Mouse (Mus musculus) C2C12 (cell line): Measurements from ENCODE around the gene Ugt2a3. TPM values are rescaled to one million over a fixed set of nuclear protein-coding genes. Genes with fewer than 3 reads are reported as not detected.
"Not testable (repeated sequence)": the region's sequence is repeated elsewhere in the genome, so short reads cannot be mapped to it uniquely, and the experiment has no call there.

Experiments used
- H3K27me3 ChIP-seq: one replicate; pipeline ENCODE4 v1.6.1; 2011; ENCODE audit not compliant: control insufficient read depth, insufficient read depth, insufficient read length
- H3K36me3 ChIP-seq: one replicate; pipeline ENCODE4 v1.6.1; 2011; ENCODE audit not compliant: control insufficient read depth, insufficient read depth
- H3K4me3 ChIP-seq: one replicate; pipeline ENCODE4 v1.5.1; 2011; ENCODE audit warnings: mild to moderate bottlenecking, control low read depth; ENCODE audit not compliant: poor library complexity, insufficient read depth, severe bottlenecking
- H3K79me2 ChIP-seq: one replicate; pipeline ENCODE4 v1.6.1; 2011; ENCODE audit not compliant: control insufficient read depth, insufficient read depth
- H3K79me3 ChIP-seq: one replicate; pipeline ENCODE4 v1.6.1; 2011; ENCODE audit warnings: low read depth, control low read depth
- H3ac ChIP-seq: one replicate; pipeline ENCODE3; 2011; ENCODE audit warnings: low read depth; ENCODE audit not compliant: control insufficient read depth, insufficient read length
- CEBPB ChIP-seq: IDR thresholded peaks from one replicate; pipeline ENCODE4 v1.6.1; 2011; ENCODE audit warnings: low read depth, mild to moderate bottlenecking, control low read depth, moderate library complexity
- CTCF ChIP-seq: IDR thresholded peaks from one replicate; pipeline ENCODE4 v1.5.1; 2011; ENCODE audit not compliant: control insufficient read depth, insufficient read depth, insufficient read length
- FOSL1 ChIP-seq: IDR thresholded peaks from one replicate; pipeline ENCODE4 v1.8.0; 2011; ENCODE audit warnings: mild to moderate bottlenecking, low read length; ENCODE audit not compliant: poor library complexity, insufficient read depth, severe bottlenecking
- MAX ChIP-seq: IDR thresholded peaks from one replicate; pipeline ENCODE4 v1.6.1; 2011; ENCODE audit warnings: mild to moderate bottlenecking, control low read depth
- MYOD1 ChIP-seq: IDR thresholded peaks from one replicate; pipeline ENCODE4 v1.6.1; 2011; ENCODE audit warnings: low read depth; ENCODE audit not compliant: control insufficient read depth, insufficient read length
- MYOG ChIP-seq: IDR thresholded peaks from one replicate; pipeline ENCODE4 v1.6.1; 2011; ENCODE audit not compliant: control insufficient read depth, insufficient read length; ENCODE audit errors: extremely low read depth
- USF1 ChIP-seq: IDR thresholded peaks from one replicate; pipeline ENCODE4 v1.6.1; 2011; ENCODE audit warnings: low read depth, mild to moderate bottlenecking, control low read depth, moderate library complexity
- polyA plus RNA-seq: library from polyadenylated mRNA; unstranded; fragments of >200 nt; fragmentation: generic; extraction: Trizol; gene quantifications from one replicate; pipeline ENCODE4 v1.2.1, GENCODE M21; 2012; ENCODE audit warnings: missing spikeins

The Ugt2a3 gene
- polyA plus RNA-seq, 1 experiment, result not detected

DNA sequence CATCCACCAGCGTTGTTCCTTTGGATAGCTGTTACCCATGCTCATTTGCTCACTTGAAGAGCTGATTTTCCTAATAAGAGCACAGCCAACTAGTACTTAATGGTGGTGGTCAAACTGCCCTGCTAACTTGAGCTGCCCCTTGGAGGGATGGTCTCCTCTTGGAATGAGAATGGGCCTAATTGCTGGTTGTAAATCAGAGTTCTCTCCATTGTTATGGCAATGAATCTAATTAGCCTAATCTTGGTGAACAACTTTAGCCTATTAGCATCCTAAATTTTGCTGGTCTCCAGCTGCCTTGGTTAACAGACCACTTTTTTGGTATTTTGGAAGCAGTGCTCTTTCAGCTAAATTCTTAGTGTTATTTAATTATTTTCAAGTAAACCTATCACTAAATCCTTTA, 13.4 kb upstream of the Ugt2a3 start:
- Histone ChIP-seq H3K4me3 (no peak overlapping the region), H3ac (no peak overlapping the region), H3K27me3 (no peaks in the 10 kb centered on the region), H3K79me3 (no peaks in the 10 kb centered on the region), H3K79me2 (no peaks in the 10 kb centered on the region), H3K36me3 (no peaks in the 10 kb centered on the region)
- TF ChIP-seq FOSL1 (no peak), CTCF (no peak), USF1 (no peak), MAX (no peak), MYOG (no peak), MYOD1 (no peak), CEBPB (no peak)

DNA sequence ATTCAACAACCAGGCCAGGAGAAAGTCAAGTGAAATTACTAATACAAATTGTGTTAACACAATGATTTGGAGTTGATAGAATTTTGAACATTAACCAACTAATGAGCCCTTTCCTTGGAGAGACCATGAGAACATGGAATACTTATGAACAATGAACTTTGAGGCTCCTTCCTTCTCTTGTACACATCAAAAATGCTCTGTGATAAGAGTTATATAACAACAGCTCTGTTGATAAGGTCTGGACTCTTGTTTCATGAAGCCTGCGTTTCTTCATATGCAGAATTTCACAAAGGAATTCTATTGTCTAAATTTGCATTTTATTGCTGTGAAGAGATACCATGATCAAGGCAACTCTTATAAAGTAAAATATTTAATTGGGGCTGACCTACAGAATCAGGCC, 12.2 kb upstream of the Ugt2a3 start:
- not testable (repeated sequence) for H3K4me3 ChIP-seq, H3K36me3 ChIP-seq, H3K79me2 ChIP-seq, H3ac ChIP-seq, H3K27me3 ChIP-seq, H3K79me3 ChIP-seq

- not testable (repeated sequence) for H3K27me3 ChIP-seq, H3ac ChIP-seq, H3K79me3 ChIP-seq, H3K79me2 ChIP-seq, H3K4me3 ChIP-seq, H3K36me3 ChIP-seq
These were observed 10.6 kb upstream of the Ugt2a3 start for GRCm38 (mm10) chr5:87347479-87348078.

DNA sequence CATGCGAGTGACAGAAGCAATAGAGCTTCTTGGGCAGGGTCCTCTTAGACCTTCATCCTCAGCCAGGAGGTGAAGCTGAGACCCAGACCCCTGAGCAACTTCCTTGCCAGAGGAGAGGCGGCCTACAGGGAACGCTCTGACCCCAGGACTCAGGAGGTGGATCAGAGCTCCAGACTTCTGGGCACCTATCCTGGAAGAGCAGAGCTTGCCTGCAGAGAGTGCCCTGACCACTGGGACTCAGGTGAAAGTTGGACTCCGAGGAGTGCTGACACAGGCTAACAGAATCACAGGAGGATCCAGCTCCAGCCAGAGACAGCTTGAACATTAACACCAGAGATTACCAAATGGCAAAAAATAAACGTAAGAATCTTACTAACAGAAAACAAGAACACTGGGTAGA, 3.5 kb upstream of the Ugt2a3 start:
- Histone ChIP-seq H3K27me3 (no peaks in the 10 kb centered on the region), H3K79me2 (no peaks in the 10 kb centered on the region), H3K4me3 (no peak overlapping the region), H3K79me3 (no peaks in the 10 kb centered on the region), H3K36me3 (no peaks in the 10 kb centered on the region), H3ac (no peak overlapping the region)
- TF ChIP-seq CEBPB (no peak), CTCF (no peak), USF1 (no peak), MYOD1 (no peak), MAX (no peak), FOSL1 (no peak), MYOG (no peak)

DNA sequence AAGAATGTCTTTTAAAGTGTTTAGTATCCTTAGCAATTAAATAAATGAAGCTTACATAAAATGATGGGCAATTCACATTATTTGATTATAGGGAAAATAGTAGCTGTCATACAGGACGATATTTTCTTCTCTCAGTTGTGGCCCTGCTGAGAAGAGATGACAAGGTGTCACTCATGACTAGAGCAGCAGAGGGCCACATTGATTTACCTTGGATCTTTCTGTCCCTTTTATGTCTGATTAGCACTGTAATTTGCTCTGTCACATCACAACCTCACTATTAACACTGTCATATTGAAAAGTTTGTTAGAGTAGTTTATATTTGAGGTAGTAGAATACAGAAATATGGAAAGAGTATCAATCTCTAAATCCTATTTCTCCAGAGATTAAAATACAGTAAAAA, 1.8 kb downstream of the Ugt2a3 start:
- TF ChIP-seq MAX, result no peak
- Histone ChIP-seq H3K4me3 (no peak overlapping the region), H3ac (no peak overlapping the region), H3K27me3 (no peaks in the 10 kb centered on the region), H3K79me2 (no peaks in the 10 kb centered on the region), H3K79me3 (no peaks in the 10 kb centered on the region), H3K36me3 (no peaks in the 10 kb centered on the region)

DNA sequence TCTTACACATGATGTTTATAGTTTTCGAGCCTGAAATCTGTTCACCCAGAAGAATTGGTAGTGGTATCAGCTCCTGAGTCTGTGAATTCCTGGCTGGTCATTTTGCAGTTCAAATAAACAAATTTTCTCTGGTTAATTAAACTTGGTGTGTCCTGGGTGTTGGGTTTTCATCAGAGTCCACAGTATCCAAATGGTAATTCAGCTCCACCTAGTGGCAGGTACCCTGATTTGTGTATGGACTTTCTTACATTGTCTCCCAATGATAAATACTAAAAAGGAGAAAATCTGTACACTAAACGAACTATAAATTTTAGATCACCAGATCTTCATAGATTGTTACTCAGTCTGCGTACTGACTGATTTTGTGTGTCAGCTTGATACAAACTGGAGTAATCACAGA, 3.4 kb downstream of the Ugt2a3 start:
- H3K27me3 ChIP-seq, result no peaks in the 10 kb centered on the region
- TF ChIP-seq CTCF (no peak), CEBPB (no peak), FOSL1 (no peak), USF1 (no peak), MYOG (no peak), MYOD1 (no peak), MAX (no peak)
- no peak overlapping the region for H3K4me3 ChIP-seq
- H3K36me3 ChIP-seq, result no peaks in the 10 kb centered on the region
- H3K79me2 ChIP-seq, result no peaks in the 10 kb centered on the region
- no peak overlapping the region for H3ac ChIP-seq
- no peaks in the 10 kb centered on the region for H3K79me3 ChIP-seq

- Histone ChIP-seq H3K4me3 (no peak overlapping the region), H3K27me3 (no peaks in the 10 kb centered on the region), H3ac (no peak overlapping the region), H3K79me3 (no peaks in the 10 kb centered on the region), H3K36me3 (no peaks in the 10 kb centered on the region), H3K79me2 (no peaks in the 10 kb centered on the region)
- no peak for TF ChIP-seq CTCF
These were observed 25.6 kb downstream of the Ugt2a3 start for GRCm38 (mm10) chr5:87311392-87311791.

DNA sequence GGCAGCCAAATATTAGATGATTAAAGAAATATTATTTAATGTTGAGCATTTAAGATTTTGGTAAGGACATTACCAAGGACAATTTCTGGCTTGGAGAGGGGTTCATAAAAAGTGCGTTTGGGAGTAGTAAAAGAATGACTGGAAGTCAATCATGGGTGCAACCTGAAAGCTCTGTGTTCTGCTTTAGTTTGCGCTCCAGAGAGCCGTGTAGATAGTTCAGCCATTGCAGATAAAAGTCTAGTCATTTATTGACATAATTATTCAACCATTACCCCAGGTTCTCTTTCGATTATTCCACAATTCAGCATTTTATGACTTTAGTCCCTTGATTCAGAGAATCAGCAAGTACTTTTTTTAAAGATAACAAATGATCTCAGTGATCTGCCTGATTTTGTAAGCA, 50.8 kb downstream of the Ugt2a3 start:
- not testable (repeated sequence) for H3K27me3 ChIP-seq, H3ac ChIP-seq, H3K79me3 ChIP-seq, H3K4me3 ChIP-seq, H3K36me3 ChIP-seq, H3K79me2 ChIP-seq

DNA sequence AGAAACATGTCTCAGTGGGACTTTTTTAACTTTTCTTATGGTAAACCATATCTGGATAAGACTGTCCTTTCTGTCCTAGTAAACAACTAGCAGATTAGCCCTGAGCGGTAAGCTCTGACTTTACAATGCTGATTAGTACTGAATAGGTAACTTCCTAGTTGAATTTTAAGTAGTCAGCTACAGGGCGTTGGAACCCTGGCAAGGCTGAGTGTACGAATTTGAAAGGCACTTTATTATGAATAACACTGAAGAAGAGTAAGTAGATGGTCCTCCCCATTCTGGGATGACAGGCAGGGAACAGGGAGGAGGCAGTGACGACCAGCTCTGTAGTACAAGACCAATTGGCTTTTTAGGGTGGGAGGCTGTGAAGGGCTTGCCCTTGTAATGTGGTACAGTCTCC, 61.0 kb downstream of the Ugt2a3 start:
- not testable (repeated sequence) for H3ac ChIP-seq, H3K79me3 ChIP-seq, H3K27me3 ChIP-seq, H3K4me3 ChIP-seq, H3K79me2 ChIP-seq, H3K36me3 ChIP-seq
